In the genomic region with DNA sequence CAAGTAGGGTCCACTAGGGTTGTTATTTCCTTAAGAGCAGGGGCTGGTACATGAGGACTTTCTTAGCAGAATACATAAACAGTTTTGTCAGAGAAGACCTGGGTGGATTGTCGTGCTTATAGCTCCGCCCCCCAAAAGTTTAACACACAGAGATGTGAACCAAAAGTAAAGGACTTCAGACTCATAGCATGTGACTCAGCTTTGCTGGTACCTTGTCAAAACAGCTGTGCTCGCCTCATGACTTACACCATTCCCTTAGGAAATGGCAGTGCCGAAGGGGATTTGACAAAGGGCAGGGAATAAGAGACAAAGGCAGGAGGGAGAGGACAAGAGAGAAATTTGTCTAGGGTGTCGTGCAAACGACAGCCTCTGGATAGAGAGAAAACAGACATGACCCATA, we compare ENCODE assay signal across 15 mouse cellular contexts.
"Had no signal": no experiment of that assay in that cellular context is flagged by ENCODE, and none has a peak within 500 bp of the region (broad histone marks: within the 10 kb centered on the region; RNA-seq: fewer than 3 reads in every experiment).

No protein-coding gene starts in this region.

- H3K27me3 ChIP-seq: midbrain, embryonic 12.5 days; neural tube, embryonic 12.5 days had no signal

- DNase-seq: lung, adult 18-20 months; lung, embryonic 14.5 days; lung, postnatal 10 days; lung, postnatal 4 days; midbrain, embryonic 14.5 days; right cerebral cortex, postnatal 25 days; right cerebral cortex, postnatal 4 days; spleen, adult 18-20 months; thymus, adult 18-20 months; thymus, postnatal 14 days; thymus, postnatal 36 days had no signal

- ATAC-seq: midbrain, embryonic 16.5 days had no signal

- H3K4me2 ChIP-seq: lung, embryonic 14.5 days; midbrain, embryonic 12.5 days; neural tube, embryonic 12.5 days had no signal

- H3K9me3 ChIP-seq: midbrain, embryonic 10.5 days; midbrain, embryonic 12.5 days; neural tube, embryonic 12.5 days had no signal

- H3K4me1 ChIP-seq: midbrain, embryonic 12.5 days; neural tube, embryonic 12.5 days had no signal

- H3K4me3 ChIP-seq: midbrain, embryonic 10.5 days; midbrain, embryonic 12.5 days; neural tube, embryonic 12.5 days had no signal

- H3K27ac ChIP-seq: midbrain, embryonic 10.5 days; midbrain, embryonic 12.5 days; neural tube, embryonic 12.5 days had no signal

- H3K36me3 ChIP-seq: midbrain, embryonic 10.5 days; midbrain, embryonic 12.5 days; neural tube, embryonic 12.5 days had no signal
